Mouse (Mus musculus) layer of hippocampus, adult 11-12 months (tissue): ENCODE measurements around the gene Gm21897.
"Not testable (repeated sequence)": the region's sequence is repeated elsewhere in the genome, so short reads cannot be mapped to it uniquely, and the experiment has no call there.

Source experiments
- DNase-seq: peaks from one replicate; pipeline ENCODE4 v3.0.0; 2022; ENCODE audit warnings: low spot score

Gm21897 gene

DNA sequence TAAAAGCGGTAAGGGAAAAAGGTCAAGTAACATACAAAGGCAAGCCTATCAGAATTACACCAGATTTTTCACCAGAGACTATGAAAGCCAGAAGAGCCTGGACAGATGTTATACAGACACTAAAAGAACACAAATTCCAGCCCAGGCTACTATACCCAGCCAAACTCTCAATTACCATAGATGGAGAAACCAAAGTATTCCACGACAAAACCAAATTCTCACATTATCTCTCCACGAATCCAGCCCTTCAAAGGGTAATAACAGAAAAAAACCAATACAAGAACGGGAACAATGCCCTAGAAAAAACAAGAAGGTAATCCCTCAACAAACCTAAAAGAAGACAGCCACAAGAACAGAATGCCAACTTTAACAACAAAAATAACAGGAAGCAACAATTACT is at the start of gene Gm21897:
Gene Gm21897 (plus strand): TSS at position 301 of the 400 bp plus-strand sequence.
- not testable (repeated sequence) for DNase-seq

DNA sequence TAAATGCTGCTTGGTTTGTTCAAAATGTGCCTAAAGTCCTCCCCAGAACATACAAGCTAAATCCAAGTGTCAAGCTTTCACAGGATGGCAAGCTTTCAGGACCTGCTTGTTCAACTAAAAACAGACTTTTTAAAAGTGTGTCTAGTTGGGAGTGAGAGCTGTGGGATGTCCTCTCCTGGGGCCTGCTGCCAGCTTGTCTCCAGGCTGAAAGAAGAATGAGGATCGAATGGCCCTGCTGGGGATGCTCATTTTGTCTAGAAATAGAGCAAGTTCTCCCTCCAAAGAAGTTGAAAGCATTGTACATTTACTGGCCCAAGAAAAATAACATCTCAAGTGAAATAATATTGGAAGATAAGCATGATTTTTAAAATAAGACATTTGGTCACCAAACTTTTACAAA is 45.0 kb upstream of the Gm21897 start:
- DNase-seq, result no peak

DNA sequence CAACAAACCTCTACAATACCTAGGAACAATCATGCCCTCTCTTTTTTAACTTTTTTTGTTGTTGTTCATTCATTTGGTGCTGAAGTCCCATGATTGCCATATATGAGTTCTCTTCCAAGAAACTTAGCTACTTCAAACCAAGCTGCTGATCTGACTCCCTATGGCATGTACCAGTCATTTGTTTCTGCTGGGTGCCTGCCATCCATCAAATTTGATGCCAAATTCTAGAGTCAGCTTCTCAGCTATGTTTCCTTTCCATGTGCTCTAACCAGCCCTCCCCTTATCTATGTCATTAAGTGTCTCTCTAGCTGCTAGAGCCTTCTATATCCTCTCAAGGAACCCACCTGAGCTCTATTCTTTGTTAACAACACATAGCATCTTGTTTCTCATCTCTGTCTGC is 39.8 kb upstream of the Gm21897 start:
- no peak for DNase-seq

DNA sequence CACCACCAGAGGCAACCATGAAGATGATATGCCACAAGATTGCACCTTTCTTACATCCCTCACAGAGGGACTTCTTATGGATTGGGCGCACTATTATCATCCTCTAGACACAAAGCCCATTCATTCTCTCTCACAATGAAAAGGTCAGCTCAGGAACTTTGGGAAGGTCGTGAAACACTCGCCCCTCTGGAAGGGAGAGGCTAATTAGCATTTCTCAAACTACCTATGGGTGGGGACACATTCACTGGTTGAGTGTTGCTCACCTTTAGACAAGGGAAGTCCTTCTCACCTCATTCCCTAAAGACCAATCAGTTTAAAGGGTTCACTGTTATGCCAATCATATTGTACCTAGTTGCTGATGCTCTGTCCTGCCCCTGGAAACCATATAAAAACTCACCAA is 24.2 kb upstream of the Gm21897 start:
- DNase-seq, result no peak

DNA sequence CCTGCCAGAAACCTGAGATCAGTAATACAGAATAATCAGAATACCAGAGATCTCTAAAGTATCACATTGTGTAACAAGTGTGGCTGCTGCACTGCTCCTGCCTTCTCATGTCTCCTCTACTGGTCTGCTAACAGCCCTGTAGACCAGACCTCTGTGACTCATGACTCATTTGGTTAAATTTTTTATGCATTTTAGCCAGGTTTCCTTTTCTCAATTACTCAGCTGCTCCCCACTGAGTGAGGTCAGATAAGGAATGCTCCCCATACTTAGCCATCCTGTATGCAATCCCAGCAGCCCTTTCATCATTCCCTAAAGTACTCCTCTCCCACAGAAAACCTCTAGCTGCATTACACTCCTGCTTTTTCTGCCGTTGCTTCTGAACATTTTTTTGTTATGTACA is 23.0 kb upstream of the Gm21897 start:
- no peak for DNase-seq

DNA sequence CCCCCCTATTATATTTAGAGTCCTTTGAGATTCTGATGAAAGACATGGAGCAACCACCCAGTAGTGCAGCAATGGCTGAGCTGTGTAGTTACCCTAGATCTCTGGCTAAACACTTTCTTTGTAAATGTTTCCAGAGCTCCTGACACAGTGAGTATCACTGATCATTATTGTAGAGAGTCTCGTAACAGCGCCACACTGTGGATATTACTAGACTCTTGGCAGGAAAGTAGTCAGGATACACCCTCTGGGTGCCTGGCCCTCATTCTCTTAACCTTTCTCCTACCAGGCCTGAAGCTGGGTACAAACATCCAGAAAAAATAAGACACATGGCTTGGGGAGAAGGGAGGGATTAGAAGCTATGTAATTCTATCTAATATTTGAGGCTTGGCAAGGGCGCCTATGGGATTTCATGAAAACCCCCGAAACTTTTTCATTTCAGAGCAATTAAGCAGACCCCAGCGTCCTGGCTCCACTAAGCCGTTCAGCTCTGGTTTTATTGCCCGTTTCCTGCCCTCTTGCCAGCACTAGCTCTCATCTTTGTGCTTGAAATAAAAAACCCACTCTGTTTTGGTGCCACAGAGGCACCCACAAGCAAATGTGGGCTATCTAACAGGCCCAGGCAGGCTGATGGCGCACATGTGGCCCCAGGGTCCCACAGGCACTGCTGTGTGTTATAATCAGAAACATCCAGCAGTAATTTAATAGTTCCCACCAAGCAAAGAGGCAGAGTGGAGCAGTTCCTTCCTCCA is 22.2 kb upstream of the Gm21897 start:
- DNase-seq, result peak; percentile 5

DNA sequence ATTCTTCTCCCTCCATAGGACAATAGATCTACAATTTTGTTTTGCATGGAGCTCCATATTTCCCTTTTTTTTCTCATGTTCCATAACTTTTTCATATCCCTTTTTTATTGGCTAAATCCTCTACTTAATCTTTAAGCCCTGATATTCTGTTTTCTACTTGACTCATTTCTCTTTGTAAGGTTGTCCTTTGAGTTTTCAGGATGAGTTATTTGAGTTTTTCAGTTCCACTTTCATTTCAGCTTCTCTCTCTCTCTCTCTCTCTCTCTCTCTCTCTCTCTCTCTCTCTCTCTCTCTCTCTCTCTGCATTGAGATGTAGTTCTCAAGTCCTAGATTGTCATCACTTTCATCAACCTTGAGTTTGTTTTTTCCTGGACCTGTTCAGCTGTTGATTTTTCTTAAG is 17.3 kb downstream of the Gm21897 start:
- DNase-seq, result no peak

DNA sequence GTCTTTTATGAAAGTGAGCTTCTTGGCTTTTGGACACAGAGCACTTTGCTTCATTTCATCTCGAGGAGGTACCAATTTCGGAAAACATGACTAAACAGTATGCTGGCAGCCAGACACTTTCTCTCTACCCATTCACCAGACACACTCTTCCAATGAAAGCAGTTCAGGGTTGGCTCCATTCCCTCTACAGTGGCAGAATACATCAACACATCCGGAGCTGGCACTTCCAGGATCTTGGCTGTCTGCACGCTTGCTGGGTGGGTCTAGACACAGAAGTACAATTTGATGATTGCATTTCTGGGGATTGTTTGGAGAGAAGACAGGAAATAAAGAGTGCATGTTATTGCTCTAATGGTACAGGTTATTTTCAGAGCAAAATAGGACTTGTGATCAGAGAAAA is 21.8 kb downstream of the Gm21897 start:
- no peak for DNase-seq

DNA sequence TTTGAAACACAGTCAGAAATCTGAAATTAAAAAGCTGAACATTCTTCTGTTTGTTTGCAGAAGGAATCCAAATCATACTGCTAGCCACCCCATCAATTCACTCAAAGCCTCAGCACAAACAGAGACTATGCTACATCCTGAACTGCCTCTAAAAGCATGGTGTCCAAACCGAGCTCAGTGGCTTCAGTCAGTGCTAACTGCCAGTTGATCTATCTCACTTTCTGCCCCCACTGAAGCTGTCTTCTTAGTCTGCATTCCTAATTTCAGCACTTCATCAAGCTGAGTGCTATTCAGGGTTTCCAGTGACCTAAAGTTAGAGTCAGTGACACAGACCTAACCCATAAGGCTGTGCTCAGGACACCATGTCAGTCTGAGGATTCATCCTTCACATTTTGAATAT is 28.8 kb downstream of the Gm21897 start:
- DNase-seq, result no peak

DNA sequence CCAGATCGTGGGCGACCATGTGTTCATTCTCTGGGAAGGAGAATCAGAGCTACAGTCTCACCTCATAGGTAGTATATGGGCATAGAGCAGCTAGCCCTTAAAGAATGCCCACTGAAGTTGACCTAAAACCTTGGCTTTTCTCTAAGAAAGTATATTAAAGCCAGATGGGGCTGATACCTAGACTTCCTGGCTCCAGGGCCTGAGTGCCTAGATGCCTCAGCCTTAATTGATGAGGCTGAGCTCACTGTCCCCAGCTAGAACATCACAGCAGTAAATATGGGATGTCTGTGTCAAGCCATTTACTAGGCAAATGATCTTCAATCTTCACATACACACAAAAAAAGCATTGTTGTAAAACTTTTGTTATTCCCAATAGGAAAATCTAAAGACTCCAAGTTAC is 32.1 kb downstream of the Gm21897 start:
- no peak for DNase-seq

DNA sequence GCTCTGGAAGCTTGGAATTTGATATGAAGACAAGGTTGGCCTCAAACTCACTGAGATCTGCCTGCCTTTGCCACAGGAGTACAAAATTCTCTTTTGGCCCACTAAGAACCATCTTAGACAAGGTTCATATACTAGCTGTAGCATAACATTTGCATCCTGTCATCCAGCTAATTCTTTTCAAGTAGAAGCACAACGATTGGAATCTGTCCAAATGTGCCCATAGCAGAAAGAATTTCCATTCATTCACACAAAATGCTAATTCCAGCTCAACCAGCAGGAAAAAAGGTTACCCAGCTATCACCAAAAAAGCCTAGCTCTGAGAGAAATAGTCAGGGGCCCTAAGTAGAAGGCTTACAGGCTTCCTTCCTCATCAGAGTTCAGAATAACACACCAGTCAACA is 34.0 kb downstream of the Gm21897 start:
- DNase-seq, result no peak

DNA sequence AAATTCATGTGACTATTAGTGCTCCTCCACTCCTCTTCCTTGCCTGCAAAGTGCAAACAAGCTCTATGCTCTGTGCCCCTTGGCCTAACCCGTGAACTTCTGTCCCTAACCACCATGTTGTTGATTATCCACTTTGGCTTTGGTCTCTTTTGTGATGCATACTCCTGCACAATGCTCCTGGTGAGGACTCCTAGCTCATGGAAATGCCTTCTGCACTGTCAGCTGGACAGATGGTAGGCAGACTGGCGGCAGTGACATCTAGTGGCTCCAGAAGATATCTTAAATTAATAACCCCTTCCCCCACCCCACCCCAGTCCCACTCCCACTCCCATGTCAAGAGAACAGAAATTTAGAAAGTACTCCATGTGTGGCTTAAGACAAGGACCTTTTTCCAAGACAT is 35.1 kb downstream of the Gm21897 start:
- DNase-seq, result no peak

DNA sequence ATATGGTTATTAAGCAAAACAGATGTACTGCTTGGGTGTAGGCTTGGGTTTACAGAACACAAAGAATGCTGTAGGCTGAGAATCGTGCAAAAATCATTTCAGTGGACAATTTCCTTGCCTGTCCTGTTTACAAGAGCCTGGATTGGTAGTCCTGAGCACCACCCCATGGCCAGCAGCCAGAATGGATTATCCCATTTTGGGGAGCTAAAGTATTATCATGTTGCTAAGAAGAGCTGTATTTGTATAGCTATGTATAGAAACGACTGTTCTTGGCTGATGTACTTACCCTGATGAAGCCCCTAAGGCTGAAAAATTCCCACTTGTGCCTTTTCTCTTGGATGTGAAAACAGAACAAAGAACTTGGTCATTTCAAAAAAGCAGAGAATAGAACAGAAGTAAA is 37.6 kb downstream of the Gm21897 start:
- no peak for DNase-seq

DNA sequence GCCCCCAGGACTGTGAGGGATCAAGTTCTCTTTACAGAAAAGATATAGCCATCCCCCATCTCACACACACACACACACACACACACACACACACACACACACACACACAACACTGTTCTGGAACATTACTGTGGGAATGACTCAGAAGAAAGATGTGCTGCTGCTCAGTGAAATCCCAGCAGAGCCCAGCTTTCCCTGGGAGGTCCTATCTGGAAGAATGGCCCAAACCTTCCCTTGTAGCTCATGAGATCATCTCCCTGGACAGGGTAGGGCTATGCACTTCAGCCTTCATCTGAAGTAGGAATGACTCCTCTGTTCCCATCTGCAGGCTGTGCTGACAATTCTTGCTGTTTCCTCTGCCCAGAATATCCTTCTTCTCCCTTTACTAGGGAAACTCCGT is 38.1 kb downstream of the Gm21897 start:
- DNase-seq, result no peak

DNA sequence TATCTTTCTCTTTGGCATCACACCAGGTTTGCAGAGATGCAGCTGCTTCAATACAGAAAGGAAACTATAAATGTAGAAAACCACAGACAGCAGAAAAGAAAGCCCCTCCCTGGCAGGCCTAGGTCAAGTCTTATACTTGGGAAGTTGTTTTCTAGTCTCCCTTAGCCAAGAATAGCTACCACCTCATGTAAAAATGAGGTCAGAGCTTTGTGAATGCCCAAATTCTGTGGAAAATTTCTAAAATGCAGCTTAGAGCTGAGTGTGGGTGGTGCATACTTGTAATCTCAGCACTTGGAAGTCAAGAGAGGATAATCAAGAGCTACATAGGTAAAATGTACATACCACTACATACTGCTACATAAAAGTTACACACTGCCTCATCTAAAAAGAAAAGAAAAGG is 40.5 kb downstream of the Gm21897 start:
- no peak for DNase-seq

DNA sequence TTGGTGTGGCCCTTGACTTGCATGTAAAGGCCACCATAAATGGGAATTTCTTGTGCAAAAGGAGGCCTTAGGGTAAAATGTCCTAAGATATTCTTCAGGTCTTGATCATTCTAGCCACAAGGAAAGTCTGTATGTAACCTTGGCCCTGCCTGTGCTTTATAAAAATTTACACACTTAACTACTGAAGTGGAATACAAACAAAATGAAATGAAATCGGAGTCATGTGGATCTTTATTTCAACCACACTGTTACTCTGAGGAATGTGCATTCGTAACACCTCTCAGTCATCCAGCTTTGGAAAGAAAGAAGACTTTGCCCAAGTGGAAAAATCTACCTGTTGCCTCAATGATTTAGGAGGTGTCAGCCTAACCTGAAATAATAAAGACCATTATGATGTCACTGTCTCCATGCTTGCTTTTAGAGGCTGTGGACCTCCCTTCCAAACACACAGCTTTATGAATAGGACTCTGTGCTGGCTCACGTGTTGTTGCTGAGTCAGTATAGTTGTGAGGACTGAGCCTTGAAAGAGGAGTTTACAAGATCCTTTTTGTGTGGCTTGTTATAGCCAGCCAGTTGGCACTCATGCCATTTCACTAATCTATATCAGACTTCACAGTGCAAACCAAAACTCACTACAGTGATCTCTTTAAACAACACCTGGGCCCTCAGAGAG is 42.0 kb downstream of the Gm21897 start:
- no peak for DNase-seq

DNA sequence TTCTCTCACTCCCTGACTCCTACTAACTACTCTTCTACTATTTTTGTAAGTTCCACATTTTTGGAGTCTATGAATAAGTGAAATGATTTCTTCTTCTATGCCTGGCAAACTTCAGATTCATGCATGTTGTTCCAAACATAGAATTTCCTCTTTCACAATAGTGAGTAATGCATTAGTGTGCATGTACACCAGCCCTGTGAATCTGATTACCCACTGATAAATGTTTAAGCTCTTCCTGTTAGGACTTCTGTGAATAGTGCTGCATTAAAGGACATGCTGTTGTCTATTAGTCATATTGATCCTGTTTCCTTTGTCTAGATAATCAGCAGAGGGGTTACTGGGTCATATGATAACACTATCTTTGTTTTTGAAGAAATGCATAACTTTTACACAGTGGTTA is 43.6 kb downstream of the Gm21897 start:
- DNase-seq, result no peak
